Mouse (Mus musculus): Measurements from ENCODE around the gene Opa3.

- TF ChIP-seq CTCF (IDR thresholded peaks at IDR 0.05; ENCODE audit: low read depth) (no peak), EP300 (optimal IDR thresholded peaks at IDR 0.05) (no peak)
Measured at GRCm38 (mm10) chr7:19272173-19272764, 44.1 kb downstream of the Opa3 start.
